Mouse (Mus musculus) stomach, postnatal 0 days (tissue): ENCODE measurements around the gene Slc4a4.

ENCODE experiments used
- CTCF ChIP-seq: IDR thresholded peaks from 2 replicates; pipeline ENCODE4 v1.5.1; 2016; ENCODE audit warnings: antibody characterized with exemption, low read depth, mild to moderate bottlenecking, moderate library complexity
- EP300 ChIP-seq: optimal IDR thresholded peaks from 2 replicates; pipeline ENCODE3; 2016; ENCODE audit warnings: antibody characterized with exemption

DNA sequence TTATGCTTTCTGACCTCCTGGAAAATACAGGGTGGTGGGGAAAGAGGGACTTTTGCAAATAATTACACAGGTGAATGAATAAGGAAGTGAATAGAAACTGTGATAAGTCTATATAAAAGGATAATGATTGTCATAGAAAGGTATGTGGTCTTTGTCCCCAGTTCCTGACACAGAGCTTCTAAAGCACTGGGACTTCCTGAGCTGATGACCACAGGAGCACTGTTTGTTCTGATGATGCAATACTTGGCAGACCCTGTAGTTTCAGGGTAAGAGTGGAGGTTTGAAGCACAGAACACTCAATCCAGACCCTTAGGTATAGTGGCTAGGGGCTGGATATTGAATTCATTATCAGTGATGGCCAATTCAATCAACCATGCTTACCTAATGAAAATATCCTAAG is 391.7 kb downstream of the Slc4a4 start:
- TF ChIP-seq CTCF, result no peak
- TF ChIP-seq EP300, result no peak
